Mouse (Mus musculus) CH12.LX (cell line): Measurements from ENCODE around the gene Eif2b5.

ENCODE experiments used
- CTCF ChIP-seq, 2 experiments: IDR thresholded peaks in 1 of 2; conservative IDR thresholded peaks in 1 of 2; 2 replicates each; pipeline ENCODE4 v1.5.1; 2011 to 2012; ENCODE audit warnings: low read depth in 2 of 2, low read length in 2 of 2, improper control_type of control experiment in 1 of 2, inconsistent platforms in 1 of 2, mild to moderate bottlenecking in 1 of 2, moderate library complexity in 1 of 2
- ETS1 ChIP-seq: conservative IDR thresholded peaks from 2 replicates; pipeline ENCODE4 v1.6.1; 2012; ENCODE audit warnings: low read depth, mild to moderate bottlenecking, inconsistent platforms, low read length, improper control_type of control experiment, moderate library complexity
- HCFC1 ChIP-seq: IDR thresholded peaks from 2 replicates; pipeline ENCODE4 v1.6.1; 2012; ENCODE audit warnings: low read depth, mild to moderate bottlenecking, inconsistent platforms, low read length, improper control_type of control experiment
- MAFK ChIP-seq: IDR thresholded peaks from 2 replicates; pipeline ENCODE4 v1.6.1; 2011; ENCODE audit warnings: low read length, improper control_type of control experiment; ENCODE audit not compliant: insufficient replicate concordance
- MAX ChIP-seq: IDR thresholded peaks from 2 replicates; pipeline ENCODE4 v1.6.1; 2011; ENCODE audit warnings: low read length, improper control_type of control experiment
- POLR2AphosphoS2 ChIP-seq: IDR thresholded peaks from 2 replicates; pipeline ENCODE4 v1.6.1; 2011; ENCODE audit warnings: low read depth, low read length, improper control_type of control experiment

GRCm38 (mm10) chr16:20516726-20517201 is 18.1 kb downstream of the Eif2b5 start, which contains the start of gene Dvl3:
- TF ChIP-seq CTCF (conservative IDR thresholded peaks at IDR 0.05 in 1 of 2, IDR thresholded peaks at IDR 0.05 in 1 of 2; ENCODE audit: low read depth in 2 of 2, low read length in 2 of 2) (peak in 1 of 2 experiments; percentile 58; a peak in 2 of 4 replicates), HCFC1 (peak; percentile 80), MAFK (no peak), ETS1 (0 out of 2 replicates have a peak, but pooled peaks have one; percentile 27), MAX (peak; percentile 44; the same call in 1 of the 2 replicates), POLR2AphosphoS2 (peak; percentile 61; the same call in 1 of the 2 replicates)
